Mouse (Mus musculus) embryo, embryonic 10 days (tissue): ENCODE data around the gene Arl14ep.

Experiments used
- DNase-seq: peaks from one replicate; pipeline ENCODE4 v3.0.0-alpha.2; 2015; ENCODE audit warnings: low spot score

Arl14ep gene

GRCm38 (mm10) chr2:106954975-106955374 lies 19.2 kb downstream of the Arl14ep start:
- DNase-seq = peak; percentile 24

DNA sequence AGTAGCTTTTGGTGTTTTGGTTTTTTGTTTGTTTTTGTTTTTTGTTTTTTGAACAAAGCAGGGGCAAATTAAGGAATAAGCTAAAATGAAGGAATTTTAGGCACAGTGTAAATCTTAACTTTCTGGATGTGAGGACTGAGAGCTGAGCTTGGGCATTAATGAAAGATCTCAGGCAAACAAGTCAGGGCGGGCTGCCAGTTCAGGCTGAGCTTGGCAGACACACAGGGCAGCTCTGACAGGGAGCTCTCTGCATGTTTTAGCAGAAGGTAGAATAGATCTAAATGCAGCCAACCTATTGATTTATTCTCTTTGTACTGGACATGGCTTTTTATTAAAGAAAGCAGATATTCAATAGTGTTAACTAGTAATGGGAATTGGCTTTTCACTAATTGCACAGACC lies 31.8 kb downstream of the Arl14ep start:
- no peak for DNase-seq

GRCm38 (mm10) chr2:106935681-106936080 lies 38.5 kb downstream of the Arl14ep start:
- DNase-seq = no peak

DNA sequence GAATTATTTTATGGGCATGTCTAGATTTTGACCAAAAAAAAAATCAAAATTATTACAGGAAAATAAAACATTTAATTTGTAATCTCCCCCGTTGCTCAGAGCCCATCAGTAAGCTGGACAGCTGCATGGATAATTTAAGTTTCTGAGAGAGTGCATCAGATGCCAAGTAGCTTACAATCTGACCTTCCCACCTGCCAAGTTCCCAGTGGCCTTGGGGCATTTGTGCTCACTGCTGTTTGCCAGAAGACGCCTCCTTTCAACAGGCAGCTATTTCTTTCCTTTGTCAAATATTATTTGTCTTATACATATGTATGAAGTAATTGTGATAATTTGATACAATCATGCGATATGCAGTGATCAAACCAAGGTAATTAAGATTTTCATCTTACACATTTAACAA lies 44.3 kb downstream of the Arl14ep start:
- no peak for DNase-seq
